Mouse (Mus musculus): ENCODE data around the gene Gm3460. TPM values are rescaled to one million over a fixed set of nuclear protein-coding genes. Genes with fewer than 3 reads are reported as not detected.
"Not testable (repeated sequence)": the region's sequence is repeated elsewhere in the genome, so short reads cannot be mapped to it uniquely, and the experiment has no call there.

Gm3460 gene
- total RNA-seq (2015; ENCODE audit: low replicate concordance) (not detected in 2 replicates), total RNA-seq (2017; ENCODE audit: low replicate concordance) (not detected in 2 replicates)

- ATAC-seq (replicated peaks; ENCODE audit: low FRiP score, poor library complexity, severe bottlenecking) = not testable (repeated sequence)
Observed at GRCm38 (mm10) chr14:6622318-6622717, at the start of gene Gm3460. TSS of gene Gm3460 (minus strand) at chr14:6622418.

GRCm38 (mm10) chr14:6606436-6606835, 15.8 kb downstream of the Gm3460 start:
- not testable (repeated sequence) for ATAC-seq (replicated peaks; ENCODE audit: low FRiP score, poor library complexity, severe bottlenecking)

GRCm38 (mm10) chr14:6605004-6605403, 17.2 kb downstream of the Gm3460 start:
- ATAC-seq (replicated peaks; ENCODE audit: low FRiP score, poor library complexity, severe bottlenecking) = not testable (repeated sequence)

- ATAC-seq (replicated peaks; ENCODE audit: low FRiP score, poor library complexity, severe bottlenecking) = not testable (repeated sequence)
Observed at GRCm38 (mm10) chr14:6604551-6604950, 17.7 kb downstream of the Gm3460 start.

GRCm38 (mm10) chr14:6590513-6590912, 31.7 kb downstream of the Gm3460 start, which contains the start of gene Gm3629:
TSS of gene Gm3629 (minus strand) at chr14:6590613.
- not testable (repeated sequence) for ATAC-seq (replicated peaks; ENCODE audit: low FRiP score, poor library complexity, severe bottlenecking)

Other genes with a start within 250 kb of the Gm3460 start
- gene Gm16440, start 232.1 kb downstream of the Gm3460 start, total RNA-seq (2015; ENCODE audit: low replicate concordance) = not detected in 2 replicates
- not detected in 2 replicates for gene Gm16440, start 232.1 kb downstream of the Gm3460 start, total RNA-seq (2017; ENCODE audit: low replicate concordance)
- gene Gm3591, start 209.9 kb downstream of the Gm3460 start, total RNA-seq (2015; ENCODE audit: low replicate concordance) = not detected in 2 replicates
- gene Gm3591, start 209.9 kb downstream of the Gm3460 start, total RNA-seq (2017; ENCODE audit: low replicate concordance) = not detected in 2 replicates
- not detected in 2 replicates for gene Gm3594, start 177.8 kb downstream of the Gm3460 start, total RNA-seq (2015; ENCODE audit: low replicate concordance)
- not detected in 2 replicates for gene Gm3594, start 177.8 kb downstream of the Gm3460 start, total RNA-seq (2017; ENCODE audit: low replicate concordance)
- not detected in 2 replicates for gene Gm8356, start 85.1 kb downstream of the Gm3460 start, total RNA-seq (2015; ENCODE audit: low replicate concordance)
- not detected in 2 replicates for gene Gm8356, start 85.1 kb downstream of the Gm3460 start, total RNA-seq (2017; ENCODE audit: low replicate concordance)
- not detected in 2 replicates for gene Gm3629, start 31.8 kb downstream of the Gm3460 start, total RNA-seq (2015; ENCODE audit: low replicate concordance)
- not detected in 2 replicates for gene Gm3629, start 31.8 kb downstream of the Gm3460 start, total RNA-seq (2017; ENCODE audit: low replicate concordance)
- gene Gm10251, start 61.8 kb upstream of the Gm3460 start, total RNA-seq (2015; ENCODE audit: low replicate concordance) = not detected in 2 replicates
- gene Gm10251, start 61.8 kb upstream of the Gm3460 start, total RNA-seq (2017; ENCODE audit: low replicate concordance) = not detected in 2 replicates
- gene Gm8050, start 97.8 kb upstream of the Gm3460 start, total RNA-seq (2015; ENCODE audit: low replicate concordance) = not detected in 2 replicates
- gene Gm8050, start 97.8 kb upstream of the Gm3460 start, total RNA-seq (2017; ENCODE audit: low replicate concordance) = not detected in 2 replicates
- gene Gm3636, start 119.9 kb upstream of the Gm3460 start, total RNA-seq (2015; ENCODE audit: low replicate concordance) = not detected in 2 replicates
- gene Gm3636, start 119.9 kb upstream of the Gm3460 start, total RNA-seq (2017; ENCODE audit: low replicate concordance) = not detected in 2 replicates
- not detected in 2 replicates for gene Gm8362, start 152.0 kb upstream of the Gm3460 start, total RNA-seq (2015; ENCODE audit: low replicate concordance)
- not detected in 2 replicates for gene Gm8362, start 152.0 kb upstream of the Gm3460 start, total RNA-seq (2017; ENCODE audit: low replicate concordance)
- gene Gm3642, start 217.9 kb upstream of the Gm3460 start, total RNA-seq (2015; ENCODE audit: low replicate concordance) = not detected in 2 replicates
- gene Gm3642, start 217.9 kb upstream of the Gm3460 start, total RNA-seq (2017; ENCODE audit: low replicate concordance) = not detected in 2 replicates